Mouse (Mus musculus): ENCODE measurements around the gene Rora.
"Not testable (repeated sequence)": the region's sequence is repeated elsewhere in the genome, so short reads cannot be mapped to it uniquely, and the experiment has no call there.

Rora gene

DNA sequence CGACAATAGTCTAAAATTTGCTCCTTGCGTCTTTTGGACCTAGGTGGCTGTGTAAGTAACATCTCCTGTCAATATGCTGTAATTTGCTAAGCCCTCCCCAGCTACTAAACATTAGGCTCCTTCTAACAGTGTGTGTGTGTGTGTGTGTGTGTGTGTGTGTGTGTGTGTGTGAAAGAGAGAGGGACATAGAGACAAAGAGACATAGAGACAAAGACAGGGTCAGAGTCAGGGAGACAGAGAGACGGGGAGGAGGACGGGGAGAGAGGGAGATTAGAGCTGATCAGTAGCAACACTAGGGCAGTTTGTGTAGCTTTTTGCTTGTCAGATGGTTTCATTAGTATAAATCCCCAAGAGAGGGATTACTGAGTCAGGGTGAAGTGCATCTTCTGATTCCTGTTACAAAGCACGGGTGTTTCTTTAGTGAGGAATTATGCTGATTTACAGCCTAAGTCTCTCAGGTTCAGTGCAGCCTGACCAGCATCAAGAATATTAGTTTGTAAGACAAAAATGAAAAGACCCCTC is 437.2 kb downstream of the Rora start:
- DNase-seq (ENCODE audit: low spot score), result no peak

DNA sequence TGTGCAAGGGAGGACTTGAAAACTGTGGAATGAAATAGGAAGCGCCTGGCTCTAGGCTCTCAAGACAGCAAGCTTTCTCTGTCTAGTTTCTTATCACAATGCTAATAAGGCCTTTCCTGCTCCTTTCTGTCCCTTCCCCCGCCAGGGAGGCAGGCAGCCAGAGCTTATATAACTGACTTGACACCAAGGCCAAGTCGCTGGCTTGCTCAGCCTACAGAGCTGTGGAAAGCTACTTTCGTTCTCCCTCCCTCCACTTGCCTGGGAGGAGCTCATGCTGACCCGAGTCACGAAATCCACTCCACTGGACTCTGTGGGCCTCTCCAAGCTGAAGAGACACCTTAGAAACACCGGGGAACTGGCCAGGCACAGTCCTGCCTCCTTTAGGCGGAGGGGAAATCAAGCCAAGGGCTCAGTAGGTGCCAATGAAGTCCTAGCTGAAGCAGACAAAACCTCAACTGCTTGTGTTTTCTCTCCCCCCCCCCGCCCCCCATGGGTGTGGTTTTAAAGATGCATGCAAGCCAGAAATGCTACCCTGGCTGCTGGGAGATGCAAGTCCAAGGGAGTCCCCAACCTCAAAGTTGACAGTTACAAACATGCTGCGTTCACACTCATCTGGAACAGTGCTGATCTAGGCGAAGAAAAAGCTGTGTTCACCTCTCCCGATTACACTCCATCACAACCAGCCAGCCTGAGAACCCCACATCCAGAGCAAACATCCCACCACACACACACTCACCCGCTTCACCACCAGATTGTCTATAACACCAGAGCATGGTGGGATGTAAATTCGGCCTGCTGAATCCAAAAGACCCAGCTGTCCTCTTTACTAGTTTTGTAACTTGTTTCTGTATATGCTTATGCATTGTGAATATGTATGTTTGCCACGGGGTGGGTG is 438.8 kb downstream of the Rora start:
- peak; percentile 85 for DNase-seq (ENCODE audit: low spot score)

DNA sequence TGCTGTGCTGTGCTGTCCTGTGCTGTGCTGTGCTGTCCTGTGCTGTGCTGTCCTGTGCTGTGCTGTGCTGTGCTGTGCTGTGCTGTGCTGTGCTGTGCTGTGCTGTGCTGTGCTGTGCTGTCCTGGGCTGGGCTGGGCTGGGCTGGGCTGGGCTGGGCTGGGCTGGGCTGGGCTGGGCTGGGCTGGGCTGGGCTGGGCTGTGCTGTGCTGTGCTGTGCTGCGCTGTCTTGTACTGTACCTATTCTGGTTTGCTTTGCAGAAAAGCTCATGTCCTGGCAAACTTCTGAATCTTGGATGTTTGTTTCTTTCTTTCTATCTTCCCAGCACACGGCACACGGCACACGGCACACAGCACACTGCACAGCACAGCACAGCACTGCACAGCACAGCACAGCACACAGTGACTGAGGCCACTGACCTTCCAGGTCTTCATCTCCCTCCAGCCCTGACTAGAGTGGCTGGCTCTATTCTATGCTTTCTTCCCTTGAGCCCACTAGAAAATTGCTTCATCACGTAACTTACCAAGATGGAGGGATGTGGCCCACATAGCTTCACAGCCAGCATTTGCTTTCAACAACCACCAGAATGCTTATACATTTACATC is 446.7 kb downstream of the Rora start:
- DNase-seq (ENCODE audit: low spot score), result not testable (repeated sequence)

DNA sequence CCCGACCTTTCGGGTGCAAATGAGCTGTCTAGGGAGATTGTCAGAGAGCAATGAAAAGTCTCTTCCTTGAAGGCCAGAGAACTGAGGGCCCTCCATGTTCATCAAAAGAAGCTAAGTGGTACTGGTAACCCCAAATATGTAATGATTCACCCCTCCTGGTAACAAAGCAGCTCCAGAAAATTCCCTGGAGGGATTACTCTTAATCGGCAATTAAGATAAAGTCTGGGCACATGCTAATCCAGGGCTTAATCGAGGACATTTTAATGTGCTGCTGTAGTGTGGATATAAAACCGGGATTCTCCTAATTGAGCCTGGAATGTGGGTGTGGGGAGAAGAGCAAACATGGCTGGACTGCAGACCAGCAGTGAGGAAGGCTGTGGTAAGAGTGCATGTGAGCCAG is 450.7 kb downstream of the Rora start:
- DNase-seq (ENCODE audit: low spot score), result no peak

DNA sequence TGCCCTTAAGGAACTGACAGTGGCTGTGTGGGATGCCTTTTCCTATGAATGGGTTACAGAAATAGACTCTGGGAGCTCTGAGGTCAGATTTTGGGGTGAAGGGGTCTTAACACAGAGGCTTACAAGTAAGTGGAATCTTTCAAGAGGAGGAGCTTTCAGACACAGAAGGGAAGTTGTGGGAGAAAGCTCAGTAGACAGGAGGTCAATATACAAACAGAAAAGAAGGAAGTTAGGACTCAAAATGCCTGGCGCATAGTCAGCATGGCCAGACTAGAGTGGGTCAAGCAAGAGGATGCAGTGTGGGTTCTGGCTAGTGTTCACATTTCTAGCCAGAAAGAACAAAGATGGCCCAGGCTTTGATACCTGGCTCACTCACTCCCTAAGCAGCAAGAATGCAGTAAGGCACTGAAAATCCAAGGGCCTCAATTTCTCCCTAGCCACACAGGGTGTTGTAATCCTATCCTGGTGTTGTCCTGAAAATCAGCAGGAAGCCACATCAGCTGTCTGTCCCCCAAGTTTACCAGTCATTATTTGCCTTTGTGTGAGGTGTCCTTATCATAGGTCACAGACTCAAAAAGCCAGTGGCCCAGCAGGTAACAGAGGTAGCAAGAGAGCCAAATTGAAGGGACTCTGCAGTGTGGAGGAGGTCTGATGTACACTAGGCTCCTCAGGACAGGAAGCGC is 456.2 kb downstream of the Rora start:
- DNase-seq (ENCODE audit: low spot score), result no peak

DNA sequence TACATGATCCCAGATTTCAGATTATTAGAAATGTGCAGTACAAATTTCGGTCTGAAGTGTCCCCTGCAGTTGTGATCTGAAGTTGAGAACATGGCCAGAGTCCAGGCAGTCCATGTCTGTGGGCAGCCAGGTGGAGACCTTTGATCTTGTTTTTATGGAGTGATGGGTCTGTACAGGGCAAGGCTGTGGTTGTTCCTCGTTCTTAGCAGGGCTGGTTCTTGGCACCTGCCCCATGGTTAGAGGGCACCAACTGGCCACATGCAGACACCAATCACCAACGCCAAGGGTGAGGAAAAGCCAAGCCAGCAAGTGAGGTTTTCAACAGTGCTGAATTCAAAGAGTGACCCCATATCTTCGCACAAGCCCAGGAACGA is 456.7 kb downstream of the Rora start:
- DNase-seq (ENCODE audit: low spot score), result no peak

DNA sequence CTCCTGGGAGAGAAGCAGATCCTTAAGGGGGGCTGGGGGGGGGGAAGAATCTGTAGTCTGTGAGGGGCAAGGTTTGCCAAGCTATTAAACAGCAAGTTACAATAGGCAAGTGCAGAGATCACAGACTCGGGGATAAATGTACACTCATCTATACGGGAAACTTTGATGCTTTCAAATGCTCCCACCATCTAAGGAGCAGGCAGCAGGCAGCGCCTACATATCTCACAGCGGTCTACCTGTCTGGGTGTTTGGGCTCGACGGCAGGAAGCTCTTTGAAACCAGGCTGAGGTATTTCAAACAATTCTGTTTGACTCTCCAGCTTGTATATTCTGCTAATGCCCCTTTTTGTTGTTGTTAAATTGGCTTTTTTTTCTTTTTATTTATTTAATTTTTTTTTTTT is 457.1 kb downstream of the Rora start:
- DNase-seq (ENCODE audit: low spot score), result no peak

DNA sequence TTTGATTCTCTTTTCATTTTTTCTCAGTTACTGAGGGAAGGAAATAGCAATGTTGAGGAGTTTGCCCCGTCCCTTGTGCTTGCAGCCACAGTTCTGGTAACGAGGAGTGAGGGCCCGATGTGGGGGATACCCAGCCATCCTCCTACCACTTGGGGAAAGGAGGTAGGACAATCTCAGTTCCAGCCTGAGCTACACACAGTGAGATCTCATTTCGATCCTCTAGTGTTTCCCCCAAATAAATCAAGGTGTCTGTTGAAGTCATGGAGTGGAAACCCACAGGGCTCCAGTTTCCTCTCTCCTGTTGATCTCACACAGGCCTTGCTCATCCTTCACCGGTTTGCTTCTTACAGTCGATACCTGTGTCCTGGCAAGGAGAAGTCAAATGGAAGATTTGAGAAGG is 458.0 kb downstream of the Rora start:
- no peak for DNase-seq (ENCODE audit: low spot score)

DNA sequence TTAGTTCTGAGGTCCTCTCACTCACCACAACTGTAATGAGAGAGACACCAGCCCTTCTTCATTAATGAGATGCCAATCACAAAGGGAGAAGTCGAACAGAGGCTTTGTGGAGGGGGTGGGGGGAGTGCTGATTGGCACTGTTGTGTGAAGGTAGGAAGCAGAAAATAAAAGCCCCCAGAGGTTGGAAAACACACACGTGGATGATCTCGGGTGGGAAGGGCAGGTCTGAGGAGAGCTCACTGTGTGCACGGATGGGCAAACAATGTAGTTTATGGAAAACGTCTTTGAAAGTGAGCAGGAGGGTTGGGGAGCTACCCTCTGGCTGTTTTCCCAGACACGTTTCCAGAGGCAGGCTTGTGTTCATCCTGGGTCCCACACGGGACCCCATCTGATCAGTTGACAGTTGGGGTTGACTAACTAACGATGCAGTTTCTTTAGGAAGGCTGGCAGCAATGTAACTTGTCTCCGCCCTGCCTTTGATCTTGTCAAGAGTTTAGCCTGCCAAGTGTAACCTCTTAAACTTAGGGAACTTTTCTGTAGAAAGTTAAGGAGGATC is 460.9 kb downstream of the Rora start:
- DNase-seq (ENCODE audit: low spot score), result no peak

DNA sequence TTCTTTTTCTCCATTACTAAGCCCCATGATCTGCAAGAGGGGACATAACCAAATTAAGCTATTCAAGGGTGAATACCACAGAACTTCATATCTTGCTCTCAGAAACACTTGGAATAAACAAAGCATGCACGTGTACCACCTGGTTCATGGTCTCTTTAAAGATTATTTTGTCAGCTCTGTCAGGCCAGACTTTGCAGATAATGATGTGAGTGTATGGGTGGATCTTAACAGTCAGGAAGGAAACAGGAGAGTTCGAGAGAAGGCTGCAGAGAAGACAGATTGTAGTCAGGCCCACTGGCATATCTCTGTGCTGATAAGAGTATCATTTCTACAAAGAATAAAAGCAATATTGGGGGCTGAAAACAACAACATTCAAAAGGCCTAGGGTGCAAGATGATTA is 463.2 kb downstream of the Rora start:
- DNase-seq (ENCODE audit: low spot score), result no peak

DNA sequence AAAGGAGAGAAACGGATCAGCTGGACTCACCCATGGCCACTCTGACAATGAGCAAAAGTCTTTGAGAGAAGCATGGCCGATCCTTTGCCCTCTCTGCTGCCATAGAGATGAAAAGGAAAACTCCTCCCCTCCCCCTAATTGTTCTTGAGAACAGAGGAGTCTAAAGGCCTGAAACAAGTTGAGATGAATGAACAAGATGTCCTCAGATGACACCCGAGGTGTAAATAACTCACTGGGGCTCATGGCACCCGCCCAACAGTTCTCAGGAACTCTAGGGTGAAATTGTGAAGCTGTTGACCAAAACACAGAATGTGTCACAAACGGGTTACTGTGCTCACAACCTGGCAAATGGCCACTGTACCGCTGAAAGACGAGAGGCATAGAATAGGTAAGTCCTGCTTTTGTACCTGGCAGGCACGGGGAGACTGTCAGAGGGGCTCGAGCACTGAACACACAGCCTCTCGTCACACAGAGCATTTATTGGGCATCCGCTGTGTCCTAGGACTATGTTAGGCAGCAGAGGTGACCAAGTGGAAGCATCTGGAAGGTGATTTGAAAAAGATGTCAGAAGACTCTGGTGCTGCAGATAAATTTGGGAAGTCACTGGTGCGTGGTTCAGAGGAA is 467.6 kb downstream of the Rora start:
- DNase-seq (ENCODE audit: low spot score), result no peak

DNA sequence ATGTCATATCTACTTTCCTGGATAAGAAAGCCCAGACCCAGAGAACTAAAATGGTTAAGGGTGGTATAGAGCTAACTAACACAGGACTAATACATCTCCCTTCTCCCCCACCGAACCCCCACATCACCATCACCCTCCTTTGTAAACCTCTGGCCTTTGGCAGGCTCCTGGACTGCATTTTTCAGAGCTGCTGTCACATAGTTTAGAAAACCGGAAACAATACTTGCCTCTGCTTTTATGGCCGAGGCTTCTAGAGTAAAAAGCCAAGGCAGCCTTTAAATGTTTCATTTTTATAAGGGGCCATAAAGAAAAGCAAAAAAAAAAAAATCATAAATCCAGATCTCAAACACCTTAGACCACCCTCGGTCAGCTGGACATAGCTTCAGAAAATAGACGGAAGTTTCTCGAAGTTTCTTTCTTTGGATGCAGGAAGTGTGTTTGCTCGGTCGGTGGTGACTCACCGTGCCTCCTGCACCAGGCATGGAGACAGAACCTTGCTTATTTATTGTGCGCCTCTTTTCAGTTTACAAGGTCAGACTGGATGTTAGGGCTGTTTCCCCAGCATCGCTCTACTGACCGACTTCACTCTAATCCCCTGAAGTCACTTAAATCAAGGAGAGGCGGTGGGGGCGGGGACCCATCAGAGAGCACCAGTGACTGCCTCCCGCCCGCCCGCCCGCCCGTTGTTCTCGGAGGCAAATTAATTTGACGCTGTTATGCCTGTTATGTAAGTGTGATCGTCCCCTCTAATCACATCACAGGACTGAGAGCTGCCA is 471.6 kb downstream of the Rora start:
- no peak for DNase-seq (ENCODE audit: low spot score)

DNA sequence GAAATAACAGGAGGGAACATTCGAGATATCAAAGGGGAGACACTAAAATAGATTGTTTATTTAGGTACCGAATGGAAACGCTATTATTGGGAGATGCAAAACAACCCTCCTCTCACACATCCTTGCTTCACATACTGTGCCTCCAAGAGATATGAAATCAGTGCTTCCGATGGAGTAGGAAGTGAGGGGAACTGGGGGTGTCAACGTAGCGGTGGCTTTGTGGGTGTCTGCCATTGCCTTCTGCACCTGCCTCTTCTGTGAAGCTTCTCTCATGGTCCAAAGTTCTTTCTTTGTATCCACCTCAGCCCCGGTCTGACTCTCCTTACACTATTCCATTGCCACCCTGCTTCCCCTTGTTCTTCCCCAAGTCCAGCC is 472.2 kb downstream of the Rora start:
- DNase-seq (ENCODE audit: low spot score), result no peak

DNA sequence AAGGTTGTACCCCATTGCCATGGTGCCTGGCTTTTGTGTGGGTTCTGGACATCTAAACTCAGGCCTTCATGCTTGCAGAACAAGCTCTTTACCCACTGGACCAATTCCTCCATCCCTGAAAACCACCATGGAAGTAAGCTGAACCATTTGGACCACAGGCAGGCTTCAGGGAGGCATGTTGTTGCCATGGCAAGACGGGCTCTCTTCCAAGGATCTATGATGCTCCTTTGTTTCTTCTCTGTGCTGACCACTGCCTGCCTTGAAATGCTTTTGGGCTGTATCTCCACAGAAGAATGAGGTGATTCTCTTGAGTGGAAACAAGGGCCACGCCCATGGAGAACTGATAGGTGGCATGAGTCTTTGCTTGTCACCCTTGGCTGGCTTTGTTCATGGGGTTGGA is 473.0 kb downstream of the Rora start:
- no peak for DNase-seq (ENCODE audit: low spot score)

DNA sequence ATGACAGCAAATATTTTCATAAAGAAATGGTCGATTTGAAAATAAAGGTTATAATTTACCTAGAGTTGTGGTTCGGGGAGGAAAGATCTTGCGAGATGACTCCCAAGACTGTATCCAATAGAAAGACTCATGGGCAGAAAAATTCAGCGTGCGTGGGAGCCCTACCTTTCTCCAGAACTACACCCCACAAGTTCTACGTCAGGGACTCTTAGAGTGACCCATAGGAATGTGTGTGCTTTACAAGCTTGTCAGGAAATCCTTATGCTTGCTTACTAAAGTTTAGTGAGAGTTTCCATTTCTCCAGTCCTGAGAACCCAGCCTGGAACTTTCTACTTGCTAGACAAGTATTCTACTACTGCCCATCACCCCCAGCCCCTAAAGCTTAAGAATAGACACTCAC is 474.7 kb downstream of the Rora start:
- DNase-seq (ENCODE audit: low spot score), result no peak

DNA sequence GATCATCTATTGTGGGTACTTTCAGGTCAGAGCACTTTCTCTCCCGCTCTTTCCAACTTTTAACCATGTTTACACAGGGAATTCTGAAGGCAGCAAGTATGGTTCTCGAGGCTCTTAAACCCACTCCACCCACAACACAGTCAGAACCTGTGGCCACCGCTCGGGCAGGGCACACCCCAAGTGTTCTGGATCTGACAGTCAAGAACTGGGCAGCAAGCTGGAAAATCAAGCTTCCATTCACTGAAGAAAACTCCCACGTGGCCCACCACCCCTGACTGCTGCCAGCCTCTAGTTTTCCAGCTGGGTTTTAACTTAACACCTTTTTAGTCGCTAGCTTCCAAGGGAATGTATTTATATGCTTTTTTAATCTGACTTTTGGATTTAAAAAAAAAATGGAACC is 479.4 kb downstream of the Rora start:
- no peak for DNase-seq (ENCODE audit: low spot score)

DNA sequence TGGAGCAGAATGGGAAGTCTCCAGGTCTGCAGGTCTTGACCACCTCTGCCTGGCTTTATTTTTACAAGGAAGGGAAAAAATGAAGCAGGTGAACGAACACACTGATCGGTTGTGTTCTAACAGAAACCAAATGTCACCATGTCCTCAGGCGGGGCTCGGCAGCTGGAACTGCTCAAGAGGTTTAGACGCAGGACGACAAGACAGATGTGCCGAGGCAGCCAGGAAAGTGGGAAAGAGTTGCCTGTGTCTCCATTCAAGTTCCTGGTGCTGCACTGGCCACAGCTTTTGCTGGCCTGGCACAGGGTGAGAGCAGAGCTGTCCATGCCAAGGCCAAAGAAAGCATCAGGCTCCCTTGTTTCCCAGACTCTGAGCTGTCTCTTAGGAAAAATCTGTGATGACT is 480.1 kb downstream of the Rora start:
- no peak for DNase-seq (ENCODE audit: low spot score)

DNA sequence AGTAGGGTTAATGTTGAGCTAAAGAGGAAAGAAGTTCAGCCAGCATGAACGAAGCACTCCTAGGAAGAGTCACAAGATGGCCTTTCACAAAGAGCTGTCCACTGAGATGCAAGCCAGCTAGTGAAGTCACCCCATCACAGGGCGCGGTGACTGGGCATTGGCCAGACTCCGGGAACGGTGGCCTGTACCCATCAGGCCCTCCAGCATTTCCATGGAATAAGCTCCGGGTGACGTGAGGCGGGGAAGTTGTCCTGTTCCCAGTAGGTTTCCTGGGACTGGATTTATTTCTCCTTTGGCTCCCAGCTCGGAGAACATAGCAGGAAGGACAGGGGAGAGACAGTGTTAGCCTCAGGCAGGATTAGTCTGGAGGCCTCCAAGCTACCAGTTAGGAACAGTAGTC is 481.0 kb downstream of the Rora start:
- DNase-seq (ENCODE audit: low spot score), result no peak

DNA sequence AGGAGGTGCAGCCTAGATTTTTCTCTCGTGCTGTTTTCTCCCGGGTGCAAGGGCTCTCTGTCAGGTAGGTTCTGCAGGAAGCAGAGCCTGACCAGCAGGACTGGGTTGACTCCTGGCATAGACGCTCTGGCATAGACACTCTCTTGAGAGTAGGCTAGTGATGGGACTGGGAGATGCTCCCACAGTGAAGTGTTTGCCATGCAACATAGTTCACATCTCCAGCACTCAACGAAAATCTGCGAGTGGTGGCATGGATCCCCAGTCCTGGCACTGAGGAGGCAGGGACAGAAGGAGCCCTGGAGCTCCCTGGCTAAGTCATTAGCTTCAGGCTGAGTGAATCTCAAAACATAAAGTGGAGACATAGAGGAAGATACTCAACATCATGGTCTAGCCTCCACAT is 483.2 kb downstream of the Rora start:
- no peak for DNase-seq (ENCODE audit: low spot score)

DNA sequence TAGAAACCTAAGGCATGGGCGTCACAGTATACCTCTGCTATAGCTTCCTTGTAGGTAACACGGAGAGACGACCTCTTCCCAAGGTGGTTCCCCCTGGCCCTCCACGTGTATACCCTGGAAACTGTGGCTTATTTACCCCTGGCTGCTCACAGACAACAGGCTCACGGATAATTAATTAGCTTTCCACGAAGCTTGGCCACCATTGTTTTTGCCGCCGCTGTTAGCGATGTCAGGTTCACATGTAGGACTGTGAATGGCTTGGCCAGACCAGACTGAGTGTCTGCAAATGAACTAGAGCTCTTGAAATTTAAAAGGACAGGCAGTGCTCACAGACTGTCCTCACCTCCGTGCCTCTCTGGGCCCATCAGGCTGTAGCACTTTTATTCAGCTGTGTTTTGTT is 483.8 kb downstream of the Rora start:
- no peak for DNase-seq (ENCODE audit: low spot score)

DNA sequence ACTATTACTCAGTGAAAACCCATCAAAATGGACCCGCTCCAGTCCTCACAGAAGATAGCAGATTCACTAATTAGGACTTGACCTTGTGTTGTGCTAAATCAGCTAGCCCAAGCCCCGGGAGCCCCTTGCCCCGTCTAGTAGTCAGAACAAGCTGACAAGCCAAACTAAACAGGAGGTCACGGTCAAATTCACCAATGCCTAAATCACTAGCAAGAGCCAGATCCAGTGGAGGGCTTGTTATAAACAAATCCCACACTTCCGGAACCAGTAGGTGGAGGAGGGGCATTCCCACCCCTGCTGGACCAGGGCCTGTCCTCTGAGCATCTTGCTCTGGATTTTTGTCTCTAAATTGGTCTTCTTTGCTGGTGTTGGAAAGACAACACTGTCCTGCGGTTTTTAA is 486.6 kb downstream of the Rora start:
- no peak for DNase-seq (ENCODE audit: low spot score)

DNA sequence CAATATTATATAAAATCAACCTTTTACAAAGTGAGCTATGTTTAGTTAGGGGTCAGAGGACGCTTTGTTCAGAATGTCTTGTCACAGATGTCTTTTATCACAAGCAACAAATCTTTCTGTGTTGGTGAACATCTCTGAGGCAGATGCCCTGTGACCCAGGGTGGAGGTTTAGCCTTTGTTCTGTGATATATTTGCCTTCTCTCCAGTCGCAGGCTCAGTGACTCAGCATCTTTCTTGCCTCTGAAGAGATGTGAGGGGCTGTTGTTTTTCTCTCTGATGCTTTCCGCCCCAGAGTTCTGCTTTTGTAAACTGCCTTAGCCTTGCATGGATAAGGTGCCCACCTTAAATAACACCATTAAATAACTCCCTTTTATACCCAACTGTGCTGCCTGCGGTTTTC is 488.3 kb downstream of the Rora start:
- DNase-seq (ENCODE audit: low spot score), result no peak
